8 mouse cellular contexts compared by ENCODE assay signal in the genomic region with DNA sequence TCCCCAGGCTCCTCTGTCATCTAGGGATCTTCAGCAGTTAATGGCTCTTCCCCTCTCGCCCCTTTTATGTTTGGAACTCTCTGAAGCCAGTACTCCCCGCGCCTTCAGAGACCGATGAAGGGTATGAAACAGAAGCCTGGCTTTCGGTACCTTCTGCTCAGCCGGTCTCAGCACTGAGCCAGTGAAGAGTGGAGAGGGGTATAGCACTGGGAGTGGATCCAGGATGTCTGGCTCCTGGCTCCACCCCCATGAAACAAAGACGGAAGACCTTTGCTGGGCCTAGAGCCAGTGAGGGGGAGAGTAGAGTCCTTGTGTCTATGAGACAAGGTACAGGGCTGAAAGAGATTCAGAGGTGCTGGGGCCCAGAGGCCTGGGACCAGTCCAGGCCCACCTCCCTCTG. TPM values are rescaled to one million over a fixed set of nuclear protein-coding genes. Genes with fewer than 3 reads are reported as not detected.
DNase-seq lines count a peak whose midpoint lies in the region.

No protein-coding gene starts in this region.

- peak; percentile 28 for DNase-seq in adrenal gland, postnatal 10 days
- DNase-seq in adrenal gland, adult 8-10 months: no peak
- DNase-seq in adrenal gland, postnatal 36 days: peak; percentile 39 to 42
- DNase-seq in heart, postnatal 10 days: peak; percentile 58 to 72
- DNase-seq in kidney, postnatal 25 days: peak; percentile 64 to 68
- DNase-seq in ovary, postnatal 14 days (ENCODE audit: low spot score): peak; percentile 48
- DNase-seq in left cerebral cortex, adult 18-20 months (ENCODE audit: low spot score in 2 of 2): no peak
- DNase-seq in embryo, embryonic 11 days: no peak

- intact Hi-C loops in heart, postnatal 10 days (cut with DNase I): no loop called here

RNA-seq across cellular contexts. Expression of a gene that starts 12.5 kb away (rescaled TPM):
- 1 to 10 TPM in 1 of 2 experiments, under 1 TPM in 1; 0.60 to 1.5 TPM for total RNA-seq in adrenal gland, postnatal 10 days (2021)
- total RNA-seq in adrenal gland, adult 8-10 months (2022): 1 to 10 TPM in 2 of 4 experiments, under 1 TPM in 2; 0.70 to 1.1 (median 0.95) TPM
- total RNA-seq in adrenal gland, postnatal 36 days (2021): under 1 TPM; 0.23 to 0.86 TPM
- total RNA-seq in heart, postnatal 10 days (2021): 1 to 10 TPM; 1.5 to 3.2 TPM
- total RNA-seq in left cerebral cortex, adult 18-20 months (2021): under 1 TPM; 0.16 to 0.49 TPM

RNA-seq across cellular contexts. Expression of a gene that starts 16.5 kb away (rescaled TPM):
- total RNA-seq in adrenal gland, postnatal 10 days (2021): not detected
- 1 to 10 TPM; 1.5 to 1.7 (median 1.6) TPM for total RNA-seq in adrenal gland, adult 8-10 months (2022)
- under 1 TPM in 1 of 2 experiments, not detected in 1; 0.82 TPM for total RNA-seq in adrenal gland, postnatal 36 days (2021)
- total RNA-seq in heart, postnatal 10 days (2021): not detected
- not detected for total RNA-seq in left cerebral cortex, adult 18-20 months (2021)

RNA-seq across cellular contexts. Expression of a gene that starts 37.9 kb away (rescaled TPM):
- total RNA-seq in adrenal gland, postnatal 10 days (2021): 10 to 100 TPM; 10.5 to 11.3 TPM
- total RNA-seq in adrenal gland, adult 8-10 months (2022): 10 to 100 TPM; 10.6 to 15.1 (median 12.7) TPM
- 10 to 100 TPM in 1 of 2 experiments, 1 to 10 TPM in 1; 9.2 to 10.8 TPM for total RNA-seq in adrenal gland, postnatal 36 days (2021)
- total RNA-seq in heart, postnatal 10 days (2021): 10 to 100 TPM; 12.2 to 13.9 TPM
- 10 to 100 TPM; 17.2 to 18.3 TPM for total RNA-seq in left cerebral cortex, adult 18-20 months (2021)

RNA-seq across cellular contexts. Expression of a gene that starts 38.2 kb away (rescaled TPM):
- total RNA-seq in adrenal gland, postnatal 10 days (2021): 10 to 100 TPM; 18.5 to 20.5 TPM
- total RNA-seq in adrenal gland, adult 8-10 months (2022): 10 to 100 TPM; 16.7 to 24.1 (median 20.2) TPM
- total RNA-seq in adrenal gland, postnatal 36 days (2021): 10 to 100 TPM; 18.4 to 18.8 TPM
- 10 to 100 TPM; 17.2 to 23.9 TPM for total RNA-seq in heart, postnatal 10 days (2021)
- total RNA-seq in left cerebral cortex, adult 18-20 months (2021): 10 to 100 TPM; 11.6 to 12.3 TPM

RNA-seq across cellular contexts. Expression of a gene that starts 58.2 kb away (rescaled TPM):
- 10 to 100 TPM; 23.0 to 32.7 TPM for total RNA-seq in adrenal gland, postnatal 10 days (2021)
- 1 to 10 TPM; 3.8 to 7.0 (median 4.5) TPM for total RNA-seq in adrenal gland, adult 8-10 months (2022)
- total RNA-seq in adrenal gland, postnatal 36 days (2021): 10 to 100 TPM in 1 of 2 experiments, 1 to 10 TPM in 1; 6.3 to 10.4 TPM
- total RNA-seq in heart, postnatal 10 days (2021): 100 to 1,000 TPM; 113 to 155 TPM
- 10 to 100 TPM; 12.6 to 15.3 TPM for total RNA-seq in left cerebral cortex, adult 18-20 months (2021)

Comparison
In these comparisons a context has a peak if more than half of its experiments do, and no peak if none do; other contexts are left out.
1. DNase-seq: peak in adrenal gland, postnatal 10 days (single experiment), adrenal gland, postnatal 36 days (2 of 2), heart, postnatal 10 days (2 of 2), kidney, postnatal 25 days (2 of 2) and ovary, postnatal 14 days (single experiment); none in adrenal gland, adult 8-10 months (single experiment), left cerebral cortex, adult 18-20 months (0 of 2) and embryo, embryonic 11 days (single experiment).